Mouse (Mus musculus): ENCODE results near the gene Slc4a4. TPM values are rescaled to one million over a fixed set of nuclear protein-coding genes. Genes with fewer than 3 reads are reported as not detected.

Gene Slc4a4
- polyA plus RNA-seq, 1 experiment from 2014 or later: 7.3 TPM

DNA sequence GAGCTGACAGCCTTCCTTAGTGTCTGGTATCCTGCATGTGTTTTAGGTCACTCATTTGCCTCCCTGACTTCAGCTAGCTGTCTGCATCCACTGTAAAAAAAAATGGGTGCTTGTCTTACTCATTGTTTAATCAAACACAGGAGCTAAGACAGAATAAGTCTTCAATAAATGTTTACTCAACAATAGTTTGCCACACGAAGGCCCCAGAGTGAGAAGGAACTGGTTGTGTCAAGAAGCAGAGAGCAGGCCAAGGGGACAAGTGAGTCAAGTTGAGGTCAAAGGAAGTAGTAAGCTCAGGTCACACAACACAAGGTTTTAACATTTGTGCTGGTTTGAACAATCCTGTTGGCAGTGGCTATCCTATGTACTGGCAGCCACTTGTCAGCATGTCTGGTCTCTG lies 324.4 kb downstream of the Slc4a4 start:
- H3K36me3 ChIP-seq (ENCODE audit: control insufficient read depth, insufficient read depth, low read length): no peaks in the 10 kb centered on the region
- no peak overlapping the region for H3K9ac ChIP-seq (ENCODE audit: low read length)
- 82% methylated on average over 1 of the region's 1 CpGs for WGBS
- H3K4me1 ChIP-seq (ENCODE audit: control insufficient read depth in 2 of 2, insufficient read depth in 2 of 2, low read length in 2 of 2): peaks cover 0 to 2% of the 10 kb centered on the region in 2 experiments; a peak in 1 of 4 replicates
- no peaks in the 10 kb centered on the region for H3K27me3 ChIP-seq (ENCODE audit: control insufficient read depth, insufficient read depth, low read length)
- no peaks in the 10 kb centered on the region for H3K9me3 ChIP-seq (ENCODE audit: control insufficient read depth, low read length)
- no peak overlapping the region for H3K4me2 ChIP-seq (ENCODE audit: low read length)
- H3K27ac ChIP-seq (replicated peaks in 1 of 2; ENCODE audit: control insufficient read depth in 1 of 2, insufficient read depth in 1 of 2, low read depth in 2 of 2, low read length in 2 of 2): no peak overlapping the region
- no peak for ATAC-seq (ENCODE audit: insufficient number of reproducible peaks, insufficient read depth, low FRiP score, low read depth)
- no peak overlapping the region for H3K4me3 ChIP-seq (ENCODE audit: control insufficient read depth in 1 of 2, insufficient read depth in 1 of 2, low read depth in 1 of 2, low read length in 2 of 2)

DNA sequence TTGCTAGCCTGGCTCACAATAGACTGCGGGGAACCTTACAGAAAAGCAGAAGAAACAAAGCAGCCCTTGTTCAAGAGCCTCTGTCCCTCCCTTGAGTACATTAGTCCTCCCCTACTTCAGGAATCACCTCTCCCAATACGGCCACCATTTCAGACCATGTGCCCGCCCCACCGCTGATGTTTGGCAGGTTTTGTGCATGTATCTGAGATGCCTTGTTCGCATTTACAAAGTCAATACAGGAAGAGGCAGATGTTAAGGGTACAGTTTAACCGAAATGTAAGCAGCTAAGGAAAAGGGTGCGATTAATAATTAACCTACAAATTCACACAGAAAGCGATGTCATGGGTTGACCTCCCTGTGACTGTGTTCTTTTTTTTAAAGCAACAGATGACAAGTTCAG lies 331.6 kb downstream of the Slc4a4 start:
- H3K4me1 ChIP-seq (ENCODE audit: control insufficient read depth in 2 of 2, insufficient read depth in 2 of 2, low read length in 2 of 2): no peaks in the 10 kb centered on the region
- H3K27me3 ChIP-seq (ENCODE audit: control insufficient read depth, insufficient read depth, low read length): no peaks in the 10 kb centered on the region
- no peak overlapping the region for H3K4me2 ChIP-seq (ENCODE audit: low read length)
- no peak for ATAC-seq (ENCODE audit: insufficient number of reproducible peaks, insufficient read depth, low FRiP score, low read depth)
- no peak overlapping the region for H3K4me3 ChIP-seq (ENCODE audit: control insufficient read depth in 1 of 2, insufficient read depth in 1 of 2, low read depth in 1 of 2, low read length in 2 of 2)
- no peaks in the 10 kb centered on the region for H3K9me3 ChIP-seq (ENCODE audit: control insufficient read depth, low read length)
- no peak overlapping the region for H3K27ac ChIP-seq (replicated peaks in 1 of 2; ENCODE audit: control insufficient read depth in 1 of 2, insufficient read depth in 1 of 2, low read depth in 2 of 2, low read length in 2 of 2)
- H3K9ac ChIP-seq (ENCODE audit: low read length): no peak overlapping the region
- 89% methylated on average over 8 of the region's 8 CpGs for WGBS
- H3K36me3 ChIP-seq (ENCODE audit: control insufficient read depth, insufficient read depth, low read length): no peaks in the 10 kb centered on the region

DNA sequence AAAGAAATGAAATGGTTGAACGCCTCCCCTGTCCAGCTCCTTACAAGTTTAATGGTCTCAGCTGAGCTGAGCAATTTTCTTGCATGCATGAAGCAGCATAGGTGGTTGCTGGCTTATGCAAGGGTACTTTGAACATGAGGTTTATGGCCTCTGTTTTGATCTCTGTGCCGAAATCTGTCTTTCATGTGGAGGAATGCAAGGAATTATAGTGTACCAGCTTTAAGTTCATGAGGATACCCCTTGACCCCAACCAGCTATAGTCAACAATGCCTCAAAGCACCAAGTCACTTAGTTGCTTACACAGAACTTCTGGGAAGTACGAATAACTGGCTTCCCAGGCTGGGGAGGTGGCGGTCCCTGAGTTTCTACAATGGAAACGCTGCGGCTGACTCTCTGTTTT lies 332.1 kb downstream of the Slc4a4 start:
- H3K4me2 ChIP-seq (ENCODE audit: low read length): no peak overlapping the region

DNA sequence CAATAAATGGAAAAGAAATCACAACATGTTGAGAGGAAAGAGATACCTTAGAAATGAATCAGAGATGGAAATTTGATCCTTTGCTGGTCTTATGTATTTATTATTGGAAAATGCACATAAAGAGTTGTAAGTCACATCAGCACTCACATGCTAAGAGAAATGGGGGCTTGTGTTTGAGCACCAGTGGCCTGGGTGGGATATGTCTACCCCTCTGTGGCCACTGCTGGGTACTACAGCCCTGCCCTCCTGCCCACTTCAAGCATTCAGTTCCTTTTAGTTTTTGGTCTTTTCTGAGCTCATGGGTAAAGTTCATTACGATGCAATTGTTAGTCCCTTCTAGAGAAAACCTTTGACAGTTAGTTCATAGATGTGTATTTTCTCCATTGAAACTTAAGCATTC lies 335.0 kb downstream of the Slc4a4 start:
- Histone ChIP-seq H3K4me2 (ENCODE audit: low read length) (no peak overlapping the region), H3K4me1 (ENCODE audit: control insufficient read depth in 2 of 2, insufficient read depth in 2 of 2, low read length in 2 of 2) (no peaks in the 10 kb centered on the region), H3K27ac (replicated peaks in 1 of 2; ENCODE audit: control insufficient read depth in 1 of 2, insufficient read depth in 1 of 2, low read depth in 2 of 2, low read length in 2 of 2) (no peak overlapping the region), H3K9ac (ENCODE audit: low read length) (no peak overlapping the region), H3K27me3 (ENCODE audit: control insufficient read depth, insufficient read depth, low read length) (no peaks in the 10 kb centered on the region), H3K36me3 (ENCODE audit: control insufficient read depth, insufficient read depth, low read length) (peaks cover 6% of the 10 kb centered on the region; the same call in 1 of the 2 replicates), H3K9me3 (ENCODE audit: control insufficient read depth, low read length) (no peaks in the 10 kb centered on the region), H3K4me3 (ENCODE audit: control insufficient read depth in 1 of 2, insufficient read depth in 1 of 2, low read depth in 1 of 2, low read length in 2 of 2) (no peak overlapping the region)
- no peak for ATAC-seq (ENCODE audit: insufficient number of reproducible peaks, insufficient read depth, low FRiP score, low read depth)
- WGBS: 33% methylated on average over 1 of the region's 1 CpGs

More for the DNA sequence above, 332.1 kb downstream of the Slc4a4 start:
- 78% methylated on average over 6 of the region's 6 CpGs for WGBS
- H3K4me3 ChIP-seq (ENCODE audit: control insufficient read depth in 1 of 2, insufficient read depth in 1 of 2, low read depth in 1 of 2, low read length in 2 of 2): no peak overlapping the region
- H3K9me3 ChIP-seq (ENCODE audit: control insufficient read depth, low read length): no peaks in the 10 kb centered on the region
- H3K9ac ChIP-seq (ENCODE audit: low read length): no peak overlapping the region
- H3K27ac ChIP-seq (replicated peaks in 1 of 2; ENCODE audit: control insufficient read depth in 1 of 2, insufficient read depth in 1 of 2, low read depth in 2 of 2, low read length in 2 of 2): no peak overlapping the region
- no peak for ATAC-seq (ENCODE audit: insufficient number of reproducible peaks, insufficient read depth, low FRiP score, low read depth)
- H3K4me1 ChIP-seq (ENCODE audit: control insufficient read depth in 2 of 2, insufficient read depth in 2 of 2, low read length in 2 of 2): no peaks in the 10 kb centered on the region
- H3K27me3 ChIP-seq (ENCODE audit: control insufficient read depth, insufficient read depth, low read length): no peaks in the 10 kb centered on the region
- H3K36me3 ChIP-seq (ENCODE audit: control insufficient read depth, insufficient read depth, low read length): no peaks in the 10 kb centered on the region

DNA sequence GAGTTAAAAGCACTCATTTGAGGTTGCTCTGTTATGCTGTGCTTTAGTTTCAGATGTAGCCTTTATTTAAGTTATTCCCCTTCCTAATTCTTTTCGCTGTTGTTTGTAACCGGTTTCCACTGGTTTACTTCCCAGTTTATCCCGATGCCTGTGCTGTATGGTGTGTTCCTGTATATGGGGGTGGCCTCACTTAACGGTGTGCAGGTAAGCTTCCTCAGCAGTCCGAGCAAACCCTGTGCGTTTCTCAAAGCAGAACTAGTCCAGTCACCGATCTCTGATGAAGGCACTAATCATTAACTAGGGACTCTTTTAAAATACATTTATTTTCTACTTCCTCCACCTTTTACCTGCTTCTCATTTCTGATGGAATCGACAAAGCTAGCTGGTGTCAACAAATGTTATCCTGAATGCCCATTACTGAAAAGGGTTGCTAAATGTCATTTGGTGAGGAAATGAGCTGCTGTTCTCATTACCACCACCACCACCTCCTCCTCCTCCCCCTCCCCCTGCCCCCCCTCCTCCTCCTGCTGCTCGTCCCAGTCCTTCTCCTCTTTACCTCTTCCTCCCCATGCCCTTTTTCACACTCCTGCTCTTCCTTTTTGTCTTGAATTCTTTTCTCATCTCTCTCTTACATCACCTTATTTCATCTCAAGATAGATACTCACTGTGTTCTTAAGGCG lies 336.6 kb downstream of the Slc4a4 start:
- no peaks in the 10 kb centered on the region for H3K27me3 ChIP-seq (ENCODE audit: control insufficient read depth, insufficient read depth, low read length)
- H3K27ac ChIP-seq (replicated peaks in 1 of 2; ENCODE audit: control insufficient read depth in 1 of 2, insufficient read depth in 1 of 2, low read depth in 2 of 2, low read length in 2 of 2): no peak overlapping the region
- H3K4me2 ChIP-seq (ENCODE audit: low read length): no peak overlapping the region
- no peak overlapping the region for H3K4me3 ChIP-seq (ENCODE audit: control insufficient read depth in 1 of 2, insufficient read depth in 1 of 2, low read depth in 1 of 2, low read length in 2 of 2)
- H3K9ac ChIP-seq (ENCODE audit: low read length): no peak overlapping the region
- peaks cover 6% of the 10 kb centered on the region; the same call in 1 of the 2 replicates for H3K36me3 ChIP-seq (ENCODE audit: control insufficient read depth, insufficient read depth, low read length)
- no peaks in the 10 kb centered on the region for H3K4me1 ChIP-seq (ENCODE audit: control insufficient read depth in 2 of 2, insufficient read depth in 2 of 2, low read length in 2 of 2)
- WGBS: 45% methylated on average over 10 of the region's 10 CpGs
- ATAC-seq (ENCODE audit: insufficient number of reproducible peaks, insufficient read depth, low FRiP score, low read depth): no peak
- H3K9me3 ChIP-seq (ENCODE audit: control insufficient read depth, low read length): no peaks in the 10 kb centered on the region

DNA sequence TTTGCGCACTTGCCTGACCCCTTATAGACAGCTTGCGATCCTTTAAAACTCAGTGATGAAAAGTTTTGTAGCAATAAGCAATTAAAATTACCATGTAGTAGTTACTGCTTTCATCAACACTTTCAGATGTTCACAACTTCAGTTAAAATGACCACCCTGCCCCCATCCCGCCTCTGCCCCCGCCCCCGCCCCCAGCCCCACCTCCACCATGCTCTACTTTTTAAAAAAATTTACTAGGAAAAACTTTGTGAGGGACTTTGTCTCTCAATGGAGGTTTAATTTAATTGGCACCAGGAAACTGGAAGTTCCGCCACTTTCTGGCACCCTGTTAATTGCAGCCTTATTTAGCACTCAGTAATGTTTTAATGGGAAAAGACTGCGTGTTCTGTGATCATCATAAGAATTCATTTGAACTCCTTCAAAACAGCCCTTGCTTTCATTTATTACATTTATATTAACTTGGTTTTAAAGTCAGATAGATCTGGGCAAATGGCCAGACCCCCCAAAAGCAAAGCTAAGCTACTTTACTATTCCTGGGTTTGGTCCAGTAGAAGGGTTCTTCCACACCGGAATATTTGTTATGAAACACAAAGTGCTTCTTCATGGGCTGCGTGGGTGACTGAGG lies 337.2 kb downstream of the Slc4a4 start:
- ATAC-seq (ENCODE audit: insufficient number of reproducible peaks, insufficient read depth, low FRiP score, low read depth): no peak
- Histone ChIP-seq H3K4me1 (ENCODE audit: control insufficient read depth in 2 of 2, insufficient read depth in 2 of 2, low read length in 2 of 2) (no peaks in the 10 kb centered on the region), H3K36me3 (ENCODE audit: control insufficient read depth, insufficient read depth, low read length) (peaks cover 6% of the 10 kb centered on the region; the same call in 1 of the 2 replicates), H3K27ac (replicated peaks in 1 of 2; ENCODE audit: control insufficient read depth in 1 of 2, insufficient read depth in 1 of 2, low read depth in 2 of 2, low read length in 2 of 2) (no peak overlapping the region), H3K4me3 (ENCODE audit: control insufficient read depth in 1 of 2, insufficient read depth in 1 of 2, low read depth in 1 of 2, low read length in 2 of 2) (no peak overlapping the region), H3K4me2 (ENCODE audit: low read length) (no peak overlapping the region), H3K9me3 (ENCODE audit: control insufficient read depth, low read length) (no peaks in the 10 kb centered on the region), H3K9ac (ENCODE audit: low read length) (no peak overlapping the region), H3K27me3 (ENCODE audit: control insufficient read depth, insufficient read depth, low read length) (no peaks in the 10 kb centered on the region)
- WGBS: 72% methylated on average over 9 of the region's 9 CpGs

DNA sequence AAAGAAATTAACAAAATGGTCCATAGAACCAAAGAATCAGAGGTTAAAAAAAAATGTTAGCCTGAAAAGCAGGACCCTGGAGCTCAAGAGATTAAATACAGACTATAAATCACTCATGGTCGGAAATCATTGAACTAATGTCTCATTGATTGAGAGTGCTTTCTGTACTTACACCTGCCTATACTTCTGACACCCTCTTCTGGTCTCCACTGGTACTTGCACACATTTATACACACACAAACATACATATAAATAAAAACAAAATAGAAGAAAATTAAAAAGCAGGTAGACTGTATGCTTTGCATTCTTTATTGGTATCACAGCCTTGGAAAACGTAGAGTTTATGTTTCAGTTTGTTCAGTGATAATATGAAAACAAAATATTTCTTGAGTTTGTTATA lies 341.3 kb downstream of the Slc4a4 start:
- WGBS: 82% methylated on average over 2 of the region's 2 CpGs
- Histone ChIP-seq H3K4me3 (ENCODE audit: control insufficient read depth in 1 of 2, insufficient read depth in 1 of 2, low read depth in 1 of 2, low read length in 2 of 2) (no peak overlapping the region), H3K36me3 (ENCODE audit: control insufficient read depth, insufficient read depth, low read length) (peaks cover 13% of the 10 kb centered on the region; the same call in 1 of the 2 replicates), H3K9me3 (ENCODE audit: control insufficient read depth, low read length) (no peaks in the 10 kb centered on the region), H3K27ac (replicated peaks in 1 of 2; ENCODE audit: control insufficient read depth in 1 of 2, insufficient read depth in 1 of 2, low read depth in 2 of 2, low read length in 2 of 2) (no peak overlapping the region), H3K9ac (ENCODE audit: low read length) (no peak overlapping the region), H3K27me3 (ENCODE audit: control insufficient read depth, insufficient read depth, low read length) (no peaks in the 10 kb centered on the region), H3K4me1 (ENCODE audit: control insufficient read depth in 2 of 2, insufficient read depth in 2 of 2, low read length in 2 of 2) (no peaks in the 10 kb centered on the region), H3K4me2 (ENCODE audit: low read length) (no peak overlapping the region)
- no peak for ATAC-seq (ENCODE audit: insufficient number of reproducible peaks, insufficient read depth, low FRiP score, low read depth)
